Mouse (Mus musculus): ENCODE measurements around the gene Snx29. TPM values are rescaled to one million over a fixed set of nuclear protein-coding genes. Genes with fewer than 3 reads are reported as not detected.

Snx29 gene
- total RNA-seq, 1 experiment = 9.6 TPM

DNA sequence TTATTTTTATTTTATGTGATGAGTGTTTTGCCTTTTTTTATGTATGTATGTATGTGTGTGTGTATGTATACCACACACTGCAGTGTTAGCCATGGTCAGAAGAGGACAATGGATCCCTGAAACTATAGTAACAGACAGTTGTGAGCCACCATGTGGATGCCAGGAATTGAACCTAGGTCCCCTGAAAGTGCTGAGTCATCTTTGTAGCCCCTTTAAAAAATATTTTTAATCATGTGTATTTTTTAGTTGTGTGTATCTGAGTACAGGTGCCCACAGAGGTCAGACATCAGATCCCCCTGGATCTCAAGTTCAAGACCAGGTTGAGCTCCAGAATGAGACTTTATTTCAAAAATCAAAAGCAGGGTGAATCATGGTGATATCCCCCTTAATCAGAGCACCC, 19.0 kb upstream of the Snx29 start:
- peaks cover 0 to 5% of the 10 kb centered on the region in 2 experiments; a peak in 1 of 4 replicates for H3K4me1 ChIP-seq (ENCODE audit: control insufficient read depth in 2 of 2, insufficient read depth in 2 of 2, low read length in 2 of 2, poor library complexity in 1 of 2)
- in situ Hi-C loops (cut with MboI; ENCODE audit: low sequenced_read_pairs in 2 of 2, unreplicated experiment in 2 of 2) = no loop called here
- no peaks in the 10 kb centered on the region for H3K9me3 ChIP-seq (ENCODE audit: control insufficient read depth, insufficient read depth, low read depth, low read length)
- H3K9ac ChIP-seq (ENCODE audit: insufficient read depth, low read depth, low read length, poor library complexity, severe bottlenecking) = no peak overlapping the region
- TF ChIP-seq MAFK (IDR thresholded peaks at IDR 0.05; ENCODE audit: insufficient read depth, low read depth, low read length) (peak; percentile 86), ZNF384 (IDR thresholded peaks at IDR 0.05; ENCODE audit: low read depth, low read length) (no peak)
- H3K36me3 ChIP-seq (ENCODE audit: control insufficient read depth, insufficient read depth, low read length, poor library complexity, severe bottlenecking) = no peaks in the 10 kb centered on the region
- DNase-seq (ENCODE audit: low read depth, low spot score) = no peak
- H3K27ac ChIP-seq (ENCODE audit: insufficient read depth, low read depth, low read length, poor library complexity, severe bottlenecking) = no peak overlapping the region
- no peak overlapping the region for H3K4me3 ChIP-seq (ENCODE audit: insufficient read depth in 1 of 2, low read depth in 1 of 2, low read length in 2 of 2, poor library complexity in 1 of 2, severe bottlenecking in 1 of 2)

DNA sequence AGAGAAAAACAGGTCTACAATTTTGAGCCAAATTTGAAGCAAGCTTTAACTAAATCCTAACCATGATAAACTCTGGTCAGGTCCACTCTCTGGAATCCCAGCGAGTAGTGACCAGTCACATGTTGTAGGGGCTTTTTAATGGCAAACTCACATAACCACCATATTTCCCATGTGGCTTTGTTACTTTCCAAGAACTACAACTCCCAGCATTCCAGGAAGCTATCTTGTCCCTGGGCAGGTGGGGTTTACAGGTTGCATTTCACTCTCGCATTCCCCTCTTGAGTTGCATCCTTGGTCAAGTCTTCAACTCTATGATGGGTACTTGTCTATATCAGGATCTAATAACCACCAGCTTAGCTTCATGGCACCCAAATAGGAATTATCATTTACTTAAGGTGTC, 17.2 kb upstream of the Snx29 start:
- no peak for DNase-seq (ENCODE audit: low read depth, low spot score)
- in situ Hi-C loops (cut with MboI; ENCODE audit: low sequenced_read_pairs in 2 of 2, unreplicated experiment in 2 of 2) = no loop called here
- TF ChIP-seq MAFK (IDR thresholded peaks at IDR 0.05; ENCODE audit: insufficient read depth, low read depth, low read length) = no peak
- peak; percentile 80 for TF ChIP-seq HCFC1 (IDR thresholded peaks at IDR 0.05; ENCODE audit: borderline replicate concordance, insufficient read depth, low read length)
- Histone ChIP-seq H3K4me1 (ENCODE audit: control insufficient read depth in 2 of 2, insufficient read depth in 2 of 2, low read length in 2 of 2, poor library complexity in 1 of 2) (peaks cover 3 to 10% of the 10 kb centered on the region in 2 experiments; a peak in 2 of 4 replicates), H3K36me3 (ENCODE audit: control insufficient read depth, insufficient read depth, low read length, poor library complexity, severe bottlenecking) (no peaks in the 10 kb centered on the region), H3K4me3 (ENCODE audit: insufficient read depth in 1 of 2, low read depth in 1 of 2, low read length in 2 of 2, poor library complexity in 1 of 2, severe bottlenecking in 1 of 2) (no peak overlapping the region), H3K27ac (ENCODE audit: insufficient read depth, low read depth, low read length, poor library complexity, severe bottlenecking) (no peak overlapping the region), H3K9me3 (ENCODE audit: control insufficient read depth, insufficient read depth, low read depth, low read length) (no peaks in the 10 kb centered on the region), H3K9ac (ENCODE audit: insufficient read depth, low read depth, low read length, poor library complexity, severe bottlenecking) (no peak overlapping the region)

DNA sequence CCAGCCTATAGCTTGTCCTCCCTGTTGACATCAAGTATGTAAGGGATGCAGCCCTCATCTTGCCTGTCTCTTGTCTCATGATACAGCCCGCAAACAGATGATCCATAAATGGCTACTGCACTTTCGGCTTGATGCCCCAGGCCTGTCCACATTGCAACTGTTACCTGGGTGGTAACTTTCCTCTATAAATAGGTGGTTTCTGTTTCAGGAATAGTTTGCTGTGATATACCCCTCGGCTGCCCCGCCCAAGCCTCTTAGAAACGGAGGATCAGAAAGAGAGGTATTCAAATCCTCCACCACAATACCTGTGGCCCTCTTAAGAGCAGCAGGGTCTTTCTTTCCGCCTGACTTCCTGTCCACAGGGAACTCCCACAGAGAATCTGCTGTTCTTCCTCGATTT, 9.2 kb upstream of the Snx29 start, which contains the start of gene Tnfrsf17:
Gene Tnfrsf17 (plus strand): TSS at position 301 of the 400 bp plus-strand sequence.
- Histone ChIP-seq H3K36me3 (ENCODE audit: control insufficient read depth, insufficient read depth, low read length, poor library complexity, severe bottlenecking) (no peaks in the 10 kb centered on the region), H3K4me1 (ENCODE audit: control insufficient read depth in 2 of 2, insufficient read depth in 2 of 2, low read length in 2 of 2, poor library complexity in 1 of 2) (peaks cover 3 to 5% of the 10 kb centered on the region in 2 experiments; a peak in 2 of 4 replicates), H3K4me3 (ENCODE audit: insufficient read depth in 1 of 2, low read depth in 1 of 2, low read length in 2 of 2, poor library complexity in 1 of 2, severe bottlenecking in 1 of 2) (no peak within 1 kb of the TSS), H3K9ac (ENCODE audit: insufficient read depth, low read depth, low read length, poor library complexity, severe bottlenecking) (no peak within 1 kb of the TSS), H3K27ac (ENCODE audit: insufficient read depth, low read depth, low read length, poor library complexity, severe bottlenecking) (no peak within 1 kb of the TSS), H3K9me3 (ENCODE audit: control insufficient read depth, insufficient read depth, low read depth, low read length) (no peaks in the 10 kb centered on the region)
- DNase-seq (ENCODE audit: low read depth, low spot score) = no peak
- no peak for TF ChIP-seq ZNF384 (IDR thresholded peaks at IDR 0.05; ENCODE audit: low read depth, low read length)
- no peak for TF ChIP-seq CHD2 (IDR thresholded peaks at IDR 0.05; ENCODE audit: low read depth, low read length)
- TF ChIP-seq HCFC1 (IDR thresholded peaks at IDR 0.05; ENCODE audit: borderline replicate concordance, insufficient read depth, low read length) = no peak
- TF ChIP-seq ZC3H11A (IDR thresholded peaks at IDR 0.05; ENCODE audit: borderline replicate concordance, low read depth, low read length) = no peak
- no peak for TF ChIP-seq MAFK (IDR thresholded peaks at IDR 0.05; ENCODE audit: insufficient read depth, low read depth, low read length)
- in situ Hi-C loops (cut with MboI; ENCODE audit: low sequenced_read_pairs in 2 of 2, unreplicated experiment in 2 of 2) = loop anchor here in 1 of 2 experiments (10.0 kb wide), 1 partner anchor 101 kb away; no protein-coding TSS in a partner anchor

- Histone ChIP-seq H3K9ac (ENCODE audit: insufficient read depth, low read depth, low read length, poor library complexity, severe bottlenecking) (no peak overlapping the region), H3K27ac (ENCODE audit: insufficient read depth, low read depth, low read length, poor library complexity, severe bottlenecking) (no peak overlapping the region), H3K4me3 (ENCODE audit: insufficient read depth in 1 of 2, low read depth in 1 of 2, low read length in 2 of 2, poor library complexity in 1 of 2, severe bottlenecking in 1 of 2) (no peak overlapping the region), H3K4me1 (ENCODE audit: control insufficient read depth in 2 of 2, insufficient read depth in 2 of 2, low read length in 2 of 2, poor library complexity in 1 of 2) (no peaks in the 10 kb centered on the region), H3K36me3 (ENCODE audit: control insufficient read depth, insufficient read depth, low read length, poor library complexity, severe bottlenecking) (no peaks in the 10 kb centered on the region), H3K9me3 (ENCODE audit: control insufficient read depth, insufficient read depth, low read depth, low read length) (no peaks in the 10 kb centered on the region)
- in situ Hi-C loops (cut with MboI; ENCODE audit: low sequenced_read_pairs in 2 of 2, unreplicated experiment in 2 of 2) = loop anchor here in 1 of 2 experiments (10.0 kb wide), 1 partner anchor 99 kb away; no protein-coding TSS in a partner anchor
- TF ChIP-seq CHD2 (IDR thresholded peaks at IDR 0.05; ENCODE audit: low read depth, low read length) (no peak), ZC3H11A (IDR thresholded peaks at IDR 0.05; ENCODE audit: borderline replicate concordance, low read depth, low read length) (no peak), MAFK (IDR thresholded peaks at IDR 0.05; ENCODE audit: insufficient read depth, low read depth, low read length) (no peak), ZNF384 (IDR thresholded peaks at IDR 0.05; ENCODE audit: low read depth, low read length) (no peak), HCFC1 (IDR thresholded peaks at IDR 0.05; ENCODE audit: borderline replicate concordance, insufficient read depth, low read length) (no peak)
- no peak for DNase-seq (ENCODE audit: low read depth, low spot score)
Measured at GRCm38 (mm10) chr16:11315786-11316320, 6.9 kb upstream of the Snx29 start.

DNA sequence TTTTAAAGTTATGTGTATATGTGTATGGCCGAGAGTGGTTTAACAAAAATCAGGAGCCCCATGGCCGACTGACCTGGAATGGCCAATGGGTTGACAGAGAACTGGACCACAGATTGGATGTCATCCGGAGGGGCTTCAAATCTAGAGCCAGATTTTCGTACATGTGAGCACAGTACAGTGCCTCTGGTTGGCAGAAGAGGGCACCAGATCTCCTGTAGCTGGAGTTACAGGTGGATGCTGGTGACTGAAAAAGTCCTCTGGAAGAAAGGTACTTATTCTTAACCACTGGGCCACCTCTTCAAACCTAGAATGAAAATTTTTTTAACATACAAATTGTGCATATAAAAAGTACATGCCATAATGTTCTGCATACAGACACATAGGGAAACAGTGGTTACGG, 6.0 kb upstream of the Snx29 start:
- H3K36me3 ChIP-seq (ENCODE audit: control insufficient read depth, insufficient read depth, low read length, poor library complexity, severe bottlenecking) = no peaks in the 10 kb centered on the region

More for the DNA sequence above, 6.0 kb upstream of the Snx29 start:
- no peak for TF ChIP-seq ZC3H11A (IDR thresholded peaks at IDR 0.05; ENCODE audit: borderline replicate concordance, low read depth, low read length)
- TF ChIP-seq CHD2 (IDR thresholded peaks at IDR 0.05; ENCODE audit: low read depth, low read length) = no peak
- no peaks in the 10 kb centered on the region for H3K9me3 ChIP-seq (ENCODE audit: control insufficient read depth, insufficient read depth, low read depth, low read length)
- no peak overlapping the region for H3K4me3 ChIP-seq (ENCODE audit: insufficient read depth in 1 of 2, low read depth in 1 of 2, low read length in 2 of 2, poor library complexity in 1 of 2, severe bottlenecking in 1 of 2)
- no peak overlapping the region for H3K27ac ChIP-seq (ENCODE audit: insufficient read depth, low read depth, low read length, poor library complexity, severe bottlenecking)
- no peak for DNase-seq (ENCODE audit: low read depth, low spot score)
- in situ Hi-C loops (cut with MboI; ENCODE audit: low sequenced_read_pairs in 2 of 2, unreplicated experiment in 2 of 2) = loop anchor here in 1 of 2 experiments (10.0 kb wide), 1 partner anchor 98 kb away; no protein-coding TSS in a partner anchor
- H3K4me1 ChIP-seq (ENCODE audit: control insufficient read depth in 2 of 2, insufficient read depth in 2 of 2, low read length in 2 of 2, poor library complexity in 1 of 2) = no peaks in the 10 kb centered on the region
- no peak overlapping the region for H3K9ac ChIP-seq (ENCODE audit: insufficient read depth, low read depth, low read length, poor library complexity, severe bottlenecking)
